Mouse (Mus musculus): ENCODE results near the gene Pou2f3.

- TF ChIP-seq CTCF (IDR thresholded peaks at IDR 0.05; ENCODE audit: borderline replicate concordance, insufficient read depth, low read depth, low read length) (no peak), POLR2A (IDR thresholded peaks at IDR 0.05; ENCODE audit: borderline replicate concordance, insufficient read depth, low read length) (no peak)
Observed at GRCm38 (mm10) chr9:43104526-43104872, 105.7 kb downstream of the Pou2f3 start.

Data from cerebellum, adult 2 months (tissue).